Mouse (Mus musculus): Measurements from ENCODE around the gene Scn1b.

- no peak for TF ChIP-seq POLR2A (IDR thresholded peaks at IDR 0.05; ENCODE audit: insufficient read depth, low read depth, low read length)
- TF ChIP-seq CTCF (IDR thresholded peaks at IDR 0.05; ENCODE audit: insufficient read depth, low read depth, low read length) = no peak
These were observed 54.5 kb downstream of the Scn1b start for GRCm38 (mm10) chr7:31072326-31072725.

All from olfactory bulb, adult 2 months (tissue).